Comparison of ENCODE assay signal across 12 mouse cellular contexts in genomic region chr11:99121218-99121631, GRCm38 (mm10). TPM values are rescaled to one million over a fixed set of nuclear protein-coding genes. Genes with fewer than 3 reads are reported as not detected.
DNase-seq lines count a peak whose midpoint lies in the region; ATAC-seq and TF ChIP-seq lines count a peak whose summit lies in the region.
"Had no signal": no experiment of that assay in that cellular context is flagged by ENCODE, and none has a peak within 500 bp of the region (broad histone marks: within the 10 kb centered on the region; RNA-seq: fewer than 3 reads in every experiment).

No protein-coding gene starts in this region.

- DNase-seq in forebrain, postnatal 0 days: no peak
- no peak for DNase-seq in hindbrain, embryonic 14.5 days (ENCODE audit: low spot score)
- peak; percentile 82 for DNase-seq in brain, adult 2 months (ENCODE audit: low read depth, low spot score)
- DNase-seq in left cerebral cortex, postnatal 36 days (ENCODE audit: low spot score in 2 of 2): peak; percentile 72 to 87
- DNase-seq in ovary, postnatal 36 days (ENCODE audit: low spot score): no peak
- DNase-seq: adrenal gland, postnatal 14 days; retina, postnatal 1 day had no signal

- peak overlapping the region; percentile 46; the same call in 1 of the 2 replicates for H3K27ac ChIP-seq in forebrain, embryonic 12.5 days
- no peak overlapping the region for H3K27ac ChIP-seq in forebrain, postnatal 0 days (ENCODE audit: low read depth, low read length)
- peak overlapping the region; percentile 52 for H3K27ac ChIP-seq in hindbrain, embryonic 12.5 days
- no peak overlapping the region for H3K27ac ChIP-seq in hindbrain, embryonic 14.5 days

- ATAC-seq in forebrain, embryonic 12.5 days (ENCODE audit: low FRiP score): no peak
- ATAC-seq in forebrain, postnatal 0 days: no peak
- no peak for ATAC-seq in hindbrain, embryonic 12.5 days (ENCODE audit: low FRiP score)
- no peak for ATAC-seq in hindbrain, embryonic 14.5 days (ENCODE audit: low FRiP score)
- ATAC-seq in activated CD4-positive, CD25-positive, alpha-beta regulatory T cell, adult 4 months: no peak

- no peaks in the 10 kb centered on the region for H3K9me3 ChIP-seq in forebrain, embryonic 12.5 days
- no peaks in the 10 kb centered on the region for H3K9me3 ChIP-seq in forebrain, postnatal 0 days (ENCODE audit: low read length)
- 0 out of 2 replicates have a peak, but pooled peaks cover 7% of the 10 kb centered on the region for H3K9me3 ChIP-seq in hindbrain, embryonic 12.5 days (replicated peaks)
- H3K9me3 ChIP-seq in hindbrain, embryonic 14.5 days (ENCODE audit: control insufficient read depth, low read length): no peaks in the 10 kb centered on the region

- no peaks in the 10 kb centered on the region for H3K27me3 ChIP-seq in forebrain, embryonic 12.5 days
- no peaks in the 10 kb centered on the region for H3K27me3 ChIP-seq in forebrain, postnatal 0 days (ENCODE audit: insufficient read depth, low read length)
- no peaks in the 10 kb centered on the region for H3K27me3 ChIP-seq in hindbrain, embryonic 12.5 days
- no peaks in the 10 kb centered on the region for H3K27me3 ChIP-seq in hindbrain, embryonic 14.5 days (ENCODE audit: control insufficient read depth, insufficient read depth, low read length)

- 0 out of 2 replicates have a peak overlapping the region, but pooled peaks have one; percentile 13 for H3K4me2 ChIP-seq in forebrain, embryonic 12.5 days
- H3K4me2 ChIP-seq in forebrain, postnatal 0 days (ENCODE audit: low read depth): no peak overlapping the region
- 0 out of 2 replicates have a peak overlapping the region, but pooled peaks have one; percentile 15 for H3K4me2 ChIP-seq in hindbrain, embryonic 12.5 days (replicated peaks)
- no peak overlapping the region for H3K4me2 ChIP-seq in hindbrain, embryonic 14.5 days (replicated peaks)

- no peak overlapping the region for H3K4me3 ChIP-seq in forebrain, embryonic 12.5 days (replicated peaks)
- no peak overlapping the region for H3K4me3 ChIP-seq in forebrain, postnatal 0 days (ENCODE audit: low read depth, low read length)
- H3K4me3 ChIP-seq in hindbrain, embryonic 12.5 days: no peak overlapping the region
- H3K4me3 ChIP-seq in hindbrain, embryonic 14.5 days (replicated peaks; ENCODE audit: low read length): no peak overlapping the region
- H3K4me3 ChIP-seq: erythroblast, embryonic 14.5 days had no signal

- TF ChIP-seq CTCF in forebrain, postnatal 0 days (IDR thresholded peaks at IDR 0.05; ENCODE audit: low read depth): no peak

- peaks cover 21% of the 10 kb centered on the region for H3K4me1 ChIP-seq in forebrain, embryonic 12.5 days
- no peaks in the 10 kb centered on the region; the same call in 1 of the 2 replicates for H3K4me1 ChIP-seq in forebrain, postnatal 0 days (ENCODE audit: insufficient read depth)
- peaks cover 28% of the 10 kb centered on the region for H3K4me1 ChIP-seq in hindbrain, embryonic 12.5 days
- H3K4me1 ChIP-seq in hindbrain, embryonic 14.5 days (replicated peaks; ENCODE audit: control insufficient read depth, insufficient read depth, low read length): peaks cover 9% of the 10 kb centered on the region

- whole genome bisulfite sequencing in forebrain, embryonic 12.5 days: 41% methylated on average over 14 of the region's 14 CpGs
- 36% methylated on average over 14 of the region's 14 CpGs for WGBS in forebrain, postnatal 0 days
- WGBS in hindbrain, embryonic 12.5 days: 39% methylated on average over 14 of the region's 14 CpGs
- WGBS in hindbrain, embryonic 14.5 days: 43% methylated on average over 14 of the region's 14 CpGs

- no peaks in the 10 kb centered on the region for H3K36me3 ChIP-seq in forebrain, embryonic 12.5 days (replicated peaks)
- H3K36me3 ChIP-seq in forebrain, postnatal 0 days (ENCODE audit: insufficient read depth): no peaks in the 10 kb centered on the region
- H3K36me3 ChIP-seq in hindbrain, embryonic 12.5 days: no peaks in the 10 kb centered on the region
- H3K36me3 ChIP-seq in hindbrain, embryonic 14.5 days (replicated peaks; ENCODE audit: control insufficient read depth, insufficient read depth): no peaks in the 10 kb centered on the region

- intact Hi-C loops in left cerebral cortex, postnatal 36 days (cut with DNase I): no loop called here

- H3K9ac ChIP-seq in forebrain, embryonic 12.5 days: no peak overlapping the region
- H3K9ac ChIP-seq in forebrain, postnatal 0 days: no peak overlapping the region
- H3K9ac ChIP-seq in hindbrain, embryonic 12.5 days: no peak overlapping the region; the same call in 1 of the 2 replicates
- no peak overlapping the region; the same call in 1 of the 2 replicates for H3K9ac ChIP-seq in hindbrain, embryonic 14.5 days

RNA-seq across cellular contexts. Expression of gene Tns4, which starts 32.1 kb away (rescaled TPM):
- polyA plus RNA-seq in forebrain, embryonic 12.5 days (2016; fragmentation: Nextera tagmentation; extraction: Ambion mirVana): 0.04 and 0.29 TPM in 2 replicates
- 0.48 TPM in 1 of 2 replicates, not detected in the other for total RNA-seq in forebrain, postnatal 0 days (2014; rRNA removed)
- 0.29 TPM in 1 of 2 replicates, not detected in the other for polyA plus RNA-seq in forebrain, postnatal 0 days (2015; fragmentation: Nextera tagmentation; extraction: Ambion mirVana)
- polyA plus RNA-seq in hindbrain, embryonic 12.5 days (2016; fragmentation: Nextera tagmentation; extraction: Ambion mirVana): 0.32 and 0.36 TPM in 2 replicates
- polyA plus RNA-seq in hindbrain, embryonic 14.5 days (2014; fragmentation: Nextera tagmentation; extraction: Ambion mirVana): 0.20 TPM in 1 of 2 replicates, not detected in the other
- total RNA-seq in left cerebral cortex, postnatal 36 days (2021): under 1 TPM; 0.45 to 0.54 TPM
- polyA plus RNA-seq in activated CD4-positive, CD25-positive, alpha-beta regulatory T cell, adult 4 months (2017; shearing (Covaris generic)): not detected
- polyA plus RNA-seq: erythroblast, embryonic 14.5 days had no signal

RNA-seq across cellular contexts. Expression of gene Ccr7, which starts 33.7 kb away (rescaled TPM):
- polyA plus RNA-seq in forebrain, embryonic 12.5 days (2016; fragmentation: Nextera tagmentation; extraction: Ambion mirVana): 0.19 TPM in 1 of 2 replicates, not detected in the other
- total RNA-seq in forebrain, postnatal 0 days (2014; rRNA removed): 0.38 TPM in 1 of 2 replicates, not detected in the other
- polyA plus RNA-seq in forebrain, postnatal 0 days (2015; fragmentation: Nextera tagmentation; extraction: Ambion mirVana): 0.06 and 0.17 TPM in 2 replicates
- polyA plus RNA-seq in hindbrain, embryonic 12.5 days (2016; fragmentation: Nextera tagmentation; extraction: Ambion mirVana): 0.25 and 0.42 TPM in 2 replicates
- polyA plus RNA-seq in hindbrain, embryonic 14.5 days (2014; fragmentation: Nextera tagmentation; extraction: Ambion mirVana): 0.23 TPM in 1 of 2 replicates, not detected in the other
- not detected for total RNA-seq in left cerebral cortex, postnatal 36 days (2021)
- 100 to 1,000 TPM; 243 to 261 TPM for polyA plus RNA-seq in activated CD4-positive, CD25-positive, alpha-beta regulatory T cell, adult 4 months (2017; shearing (Covaris generic))
- total RNA-seq: layer of hippocampus, postnatal 14 days had no signal
- polyA plus RNA-seq: erythroblast, embryonic 14.5 days had no signal

Comparison
In these comparisons a context has a peak if more than half of its experiments do, and no peak if none do; other contexts are left out.
1. H3K27ac ChIP-seq: peak in forebrain, embryonic 12.5 days (single experiment) and hindbrain, embryonic 12.5 days (single experiment); none in forebrain, postnatal 0 days (single experiment) and hindbrain, embryonic 14.5 days (single experiment).
2. H3K4me2 ChIP-seq: peak in forebrain, embryonic 12.5 days (single experiment) and hindbrain, embryonic 12.5 days (single experiment); none in forebrain, postnatal 0 days (single experiment) and hindbrain, embryonic 14.5 days (single experiment).
3. DNase-seq: peak in brain, adult 2 months (single experiment) and left cerebral cortex, postnatal 36 days (2 of 2); none in forebrain, postnatal 0 days (single experiment), hindbrain, embryonic 14.5 days (single experiment) and ovary, postnatal 36 days (single experiment).
4. RNA of gene Ccr7, which starts 33.7 kb away (polyA plus RNA-seq): 243 to 261 TPM in activated CD4-positive, CD25-positive, alpha-beta regulatory T cell, adult 4 months; 0.25 to 0.42 TPM in hindbrain, embryonic 12.5 days, 0.06 to 0.17 TPM in forebrain, postnatal 0 days, 0.19 TPM in forebrain, embryonic 12.5 days and 0.23 TPM in hindbrain, embryonic 14.5 days; every median in the first group is over 100 times any median in the second.